Mouse (Mus musculus): ENCODE results near the gene B3galt4.
"Not testable (repeated sequence)": the region's sequence is repeated elsewhere in the genome, so short reads cannot be mapped to it uniquely, and the experiment has no call there.

Gene B3galt4

GRCm38 (mm10) chr17:33919351-33920281, 31.7 kb downstream of the B3galt4 start:
- DNase-seq = peak; percentile 90 to 92

GRCm38 (mm10) chr17:33918293-33919203, 32.7 kb downstream of the B3galt4 start:
- DNase-seq = peak in 1 of 2 experiments; percentile 38

GRCm38 (mm10) chr17:33917656-33918292, 33.5 kb downstream of the B3galt4 start:
- no peak for DNase-seq

- DNase-seq = no peak
Measured at GRCm38 (mm10) chr17:33916847-33917655, 34.2 kb downstream of the B3galt4 start.

- DNase-seq = no peak
Measured at GRCm38 (mm10) chr17:33916294-33916693, 35.0 kb downstream of the B3galt4 start.

GRCm38 (mm10) chr17:33915671-33916250, 35.5 kb downstream of the B3galt4 start, which contains the start of the genes Tapbp and Zbtb22:
Tapbp (plus strand) TSS chr17:33915899.
Zbtb22 (plus strand) TSS chr17:33915904.
- DNase-seq = peak; percentile 98 to 99

GRCm38 (mm10) chr17:33914969-33915391, 36.3 kb downstream of the B3galt4 start:
- no peak for DNase-seq

- DNase-seq = no peak
Measured at GRCm38 (mm10) chr17:33913905-33914304, 37.4 kb downstream of the B3galt4 start.

- no peak for DNase-seq
Measured at GRCm38 (mm10) chr17:33913264-33913663, 38.0 kb downstream of the B3galt4 start.

- DNase-seq = peak in 1 of 2 experiments; percentile 53
Measured at GRCm38 (mm10) chr17:33911813-33912414, 39.4 kb downstream of the B3galt4 start.

GRCm38 (mm10) chr17:33911052-33911812, 40.1 kb downstream of the B3galt4 start:
- DNase-seq = no peak

GRCm38 (mm10) chr17:33910346-33911051, 40.8 kb downstream of the B3galt4 start:
- no peak for DNase-seq

GRCm38 (mm10) chr17:33909869-33910250, 41.4 kb downstream of the B3galt4 start:
- peak in 1 of 2 experiments; percentile 57 for DNase-seq

GRCm38 (mm10) chr17:33909077-33909868, 42.0 kb downstream of the B3galt4 start, which contains the start of gene Daxx:
Daxx (plus strand) TSS chr17:33909414.
- peak; percentile 99 for DNase-seq

- peak in 1 of 2 experiments; percentile 49 for DNase-seq
Measured at GRCm38 (mm10) chr17:33908331-33909076, 42.8 kb downstream of the B3galt4 start.

- DNase-seq = not testable (repeated sequence)
Measured at GRCm38 (mm10) chr17:33904835-33905234, 46.5 kb downstream of the B3galt4 start, which contains the start of gene Platr17. Platr17 (plus strand) TSS chr17:33905135.

- not testable (repeated sequence) for DNase-seq
Measured at GRCm38 (mm10) chr17:33903911-33904651, 47.2 kb downstream of the B3galt4 start.

Data from kidney, adult 8-10 months (tissue).